12 mouse cellular contexts compared by ENCODE assay signal in the genomic region with DNA sequence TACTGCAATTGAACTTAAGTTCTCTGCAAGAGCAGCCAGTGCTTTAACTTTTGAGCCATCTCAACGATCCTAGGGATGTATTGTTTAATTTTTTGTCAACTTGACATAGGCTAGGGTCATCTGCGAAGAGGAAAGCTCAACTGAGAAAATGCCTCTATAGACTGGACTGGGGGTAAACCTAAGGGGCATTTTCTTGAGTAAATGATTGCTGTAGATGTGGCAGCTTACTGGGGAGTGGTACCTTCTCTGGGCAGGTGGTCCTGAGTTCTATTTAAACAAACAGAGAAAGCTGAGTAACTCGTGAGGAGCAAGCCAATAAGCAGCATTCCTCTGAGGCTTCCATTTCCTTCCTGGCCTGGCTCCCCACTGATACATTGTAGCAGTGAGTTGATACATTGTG. TPM values are rescaled to one million over a fixed set of nuclear protein-coding genes. Genes with fewer than 3 reads are reported as not detected.
DNase-seq lines count a peak whose midpoint lies in the region; ATAC-seq lines count a peak whose summit lies in the region.
"Had no signal": no experiment of that assay in that cellular context is flagged by ENCODE, and none has a peak within 500 bp of the region (broad histone marks: within the 10 kb centered on the region; RNA-seq: fewer than 3 reads in every experiment).

Sspn (plus strand) TSS at position 301 of the 400 bp plus-strand sequence.

- peaks cover 9% of the 10 kb centered on the region; the same call in 1 of the 2 replicates for H3K4me1 ChIP-seq in heart, embryonic 16.5 days (ENCODE audit: control insufficient read depth, insufficient read depth, low read length)
- peaks cover 8% of the 10 kb centered on the region for H3K4me1 ChIP-seq in hindbrain, embryonic 14.5 days (replicated peaks; ENCODE audit: control insufficient read depth, insufficient read depth, low read length)

- no peak within 1 kb of the TSS for H3K27ac ChIP-seq in heart, embryonic 16.5 days (ENCODE audit: low read length)
- no peak within 1 kb of the TSS for H3K27ac ChIP-seq in hindbrain, embryonic 14.5 days

- WGBS in heart, embryonic 16.5 days: 60% methylated on average over 3 of the region's 3 CpGs
- 71% methylated on average over 3 of the region's 3 CpGs for WGBS in hindbrain, embryonic 14.5 days

- no peaks in the 10 kb centered on the region for H3K9me3 ChIP-seq in heart, embryonic 16.5 days (replicated peaks; ENCODE audit: control insufficient read depth, low read length)
- H3K9me3 ChIP-seq in hindbrain, embryonic 14.5 days (ENCODE audit: control insufficient read depth, low read length): no peaks in the 10 kb centered on the region

- H3K36me3 ChIP-seq in heart, embryonic 16.5 days (ENCODE audit: control insufficient read depth, insufficient read depth): no peaks in the 10 kb centered on the region
- H3K36me3 ChIP-seq in hindbrain, embryonic 14.5 days (replicated peaks; ENCODE audit: control insufficient read depth, insufficient read depth): no peaks in the 10 kb centered on the region

- H3K4me3 ChIP-seq in heart, embryonic 16.5 days (ENCODE audit: low read length): no peak within 1 kb of the TSS
- H3K4me3 ChIP-seq in hindbrain, embryonic 14.5 days (replicated peaks; ENCODE audit: low read length): no peak within 1 kb of the TSS

- ATAC-seq in heart, embryonic 16.5 days (replicated peaks; ENCODE audit: extremely low read depth, insufficient read depth, low FRiP score): no peak
- no peak for ATAC-seq in hindbrain, embryonic 14.5 days (ENCODE audit: low FRiP score)
- ATAC-seq: activated CD4-positive, CD25-positive, alpha-beta regulatory T cell, adult 4 months; forebrain, embryonic 16.5 days had no signal

- no peak within 1 kb of the TSS for H3K4me2 ChIP-seq in heart, embryonic 16.5 days (ENCODE audit: low read depth, low read length)
- no peak within 1 kb of the TSS for H3K4me2 ChIP-seq in hindbrain, embryonic 14.5 days (replicated peaks)
- H3K4me2 ChIP-seq: midbrain, embryonic 11.5 days had no signal

- H3K27me3 ChIP-seq in heart, embryonic 16.5 days (ENCODE audit: control insufficient read depth, insufficient read depth, low read length): no peaks in the 10 kb centered on the region
- no peaks in the 10 kb centered on the region for H3K27me3 ChIP-seq in hindbrain, embryonic 14.5 days (ENCODE audit: control insufficient read depth, insufficient read depth, low read length)

- no peak for DNase-seq in adrenal gland, adult 8-10 months
- DNase-seq in adrenal gland, adult 2 months: no peak
- no peak for DNase-seq in adrenal gland, postnatal 10 days
- DNase-seq in gastrocnemius, postnatal 10 days: no peak
- no peak for DNase-seq in ovary, postnatal 10 days (ENCODE audit: low spot score)
- DNase-seq in frontal cortex, postnatal 10 days (ENCODE audit: low spot score in 2 of 2): no peak
- DNase-seq in hindbrain, embryonic 14.5 days (ENCODE audit: low spot score): no peak
- DNase-seq: cerebellum, adult 18-20 months had no signal

- no peak within 1 kb of the TSS for H3K9ac ChIP-seq in heart, embryonic 16.5 days (ENCODE audit: low read length)
- no peak within 1 kb of the TSS for H3K9ac ChIP-seq in hindbrain, embryonic 14.5 days

RNA-seq across cellular contexts. Expression of gene Sspn, which starts in this region (rescaled TPM):
- 10 to 100 TPM; 14.3 to 23.6 (median 19.0) TPM for total RNA-seq in adrenal gland, adult 8-10 months (2022)
- 10 to 100 TPM in 1 of 2 experiments, 1 to 10 TPM in 1; 9.8 to 17.0 TPM for total RNA-seq in adrenal gland, adult 2 months (2021)
- polyA plus RNA-seq in adrenal gland, adult 2 months (2012; rRNA removed): 6.8 and 7.1 TPM in 2 replicates
- 10 to 100 TPM; 16.9 to 32.7 TPM for total RNA-seq in adrenal gland, postnatal 10 days (2021)
- 100 to 1,000 TPM; 122 to 125 TPM for total RNA-seq in gastrocnemius, postnatal 10 days (2021)
- 78.7 and 79.6 TPM in 2 replicates for polyA plus RNA-seq in heart, embryonic 16.5 days (2015; fragmentation: Nextera tagmentation; extraction: Ambion mirVana)
- polyA plus RNA-seq in hindbrain, embryonic 14.5 days (2014; fragmentation: Nextera tagmentation; extraction: Ambion mirVana): 3.2 and 3.4 TPM in 2 replicates
- polyA plus RNA-seq: activated CD4-positive, CD25-positive, alpha-beta regulatory T cell, adult 4 months had no signal
